Mouse (Mus musculus) heart, embryonic 13.5 days (tissue): ENCODE measurements around the gene Eif3k. TPM values are rescaled to one million over a fixed set of nuclear protein-coding genes. Genes with fewer than 3 reads are reported as not detected.
"Not testable (repeated sequence)": the region's sequence is repeated elsewhere in the genome, so short reads cannot be mapped to it uniquely, and the experiment has no call there.

Experiments
- ATAC-seq: fragments of 200-750 bp; cut with Nextera tagmentation; 2 replicates; pipeline ENCODE4 v1.8.0; 2017; ENCODE audit warnings: moderate TSS enrichment; ENCODE audit not compliant: insufficient number of reproducible peaks, low FRiP score, low TSS enrichment; ENCODE audit errors: extremely low read depth
- H3K27ac ChIP-seq: fragments of 300-500 bp; sonication (generic); replicated peaks from 2 replicates; pipeline ENCODE4 v1.5.1; 2015; ENCODE audit warnings: moderate library complexity, mild to moderate bottlenecking, inconsistent platforms
- H3K27me3 ChIP-seq: fragments of 300-500 bp; sonication (generic); replicated peaks from 2 replicates; pipeline ENCODE4 v1.6.1; 2015; ENCODE audit warnings: mild to moderate bottlenecking, inconsistent platforms
- H3K36me3 ChIP-seq: fragments of 300-500 bp; sonication (generic); 2 replicates; pipeline ENCODE4 v1.6.1; 2015; ENCODE audit warnings: mild to moderate bottlenecking, inconsistent platforms
- H3K4me1 ChIP-seq: fragments of 300-500 bp; sonication (generic); 2 replicates; pipeline ENCODE4 v1.6.1; 2015; ENCODE audit warnings: inconsistent platforms
- H3K4me2 ChIP-seq: fragments of 300-500 bp; sonication (generic); 2 replicates; pipeline ENCODE4 v1.6.1; 2015; ENCODE audit warnings: inconsistent platforms, mild to moderate bottlenecking, moderate library complexity
- H3K4me3 ChIP-seq: fragments of 300-500 bp; sonication (generic); 2 replicates; pipeline ENCODE4 v1.5.1; 2015; ENCODE audit warnings: moderate library complexity, mild to moderate bottlenecking, inconsistent platforms
- H3K9ac ChIP-seq: fragments of 300-500 bp; sonication (generic); 2 replicates; pipeline ENCODE4 v1.6.1; 2015; ENCODE audit warnings: inconsistent platforms, mild to moderate bottlenecking, moderate library complexity
- H3K9me3 ChIP-seq: fragments of 300-500 bp; sonication (generic); 2 replicates; pipeline ENCODE4 v1.6.1; 2016; ENCODE audit warnings: inconsistent platforms
- WGBS: fragments of 180-500 bp; shearing (Covaris S2); methylation state at CpG from one replicate; pipeline ENCODE4 v1.1.7; 2015; ENCODE audit warnings: mixed read lengths; 5-methylcytosine and 5-hydroxymethylcytosine counted together
- polyA plus RNA-seq: library from polyadenylated mRNA; unstranded; fragments of >200 nt; fragmentation: Nextera tagmentation; extraction: Ambion mirVana; gene quantifications from 2 replicates; pipeline ENCODE4 v1.2.1, GENCODE M21; 2015

Eif3k gene
- polyA plus RNA-seq, 1 experiment from 2014 or later = 257 TPM

DNA sequence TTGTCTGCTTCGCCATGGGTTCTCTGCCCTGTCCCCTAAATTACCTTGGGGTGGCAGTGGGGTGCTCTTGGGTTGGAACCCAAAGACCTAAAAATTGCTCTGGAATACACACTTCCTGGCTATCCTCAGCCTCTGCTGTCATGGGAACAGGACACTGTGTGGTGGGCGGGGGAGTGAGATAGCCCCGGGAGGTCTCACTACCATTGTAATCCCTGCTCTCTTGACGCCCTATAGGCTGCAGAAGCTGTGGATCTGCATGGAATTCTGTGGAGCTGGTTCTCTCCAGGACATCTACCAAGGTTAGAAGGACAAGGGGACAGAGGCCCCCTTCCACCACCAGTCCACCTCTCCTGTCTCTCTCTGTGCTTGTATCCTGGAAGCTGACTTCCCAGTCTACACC is 2.2 kb upstream of the Eif3k start:
- Histone ChIP-seq H3K9me3 (no peaks in the 10 kb centered on the region), H3K27me3 (no peaks in the 10 kb centered on the region), H3K9ac (no peak overlapping the region), H3K4me3 (no peak overlapping the region), H3K4me1 (peaks cover 24% of the 10 kb centered on the region), H3K36me3 (peaks cover 15% of the 10 kb centered on the region), H3K4me2 (no peak overlapping the region), H3K27ac (no peak overlapping the region)
- ATAC-seq = no peak
- 53% methylated on average over 4 of the region's 4 CpGs for WGBS

GRCm38 (mm10) chr7:28983141-28983564 is 1.5 kb upstream of the Eif3k start:
- peak overlapping the region; percentile 83 for H3K4me3 ChIP-seq

DNA sequence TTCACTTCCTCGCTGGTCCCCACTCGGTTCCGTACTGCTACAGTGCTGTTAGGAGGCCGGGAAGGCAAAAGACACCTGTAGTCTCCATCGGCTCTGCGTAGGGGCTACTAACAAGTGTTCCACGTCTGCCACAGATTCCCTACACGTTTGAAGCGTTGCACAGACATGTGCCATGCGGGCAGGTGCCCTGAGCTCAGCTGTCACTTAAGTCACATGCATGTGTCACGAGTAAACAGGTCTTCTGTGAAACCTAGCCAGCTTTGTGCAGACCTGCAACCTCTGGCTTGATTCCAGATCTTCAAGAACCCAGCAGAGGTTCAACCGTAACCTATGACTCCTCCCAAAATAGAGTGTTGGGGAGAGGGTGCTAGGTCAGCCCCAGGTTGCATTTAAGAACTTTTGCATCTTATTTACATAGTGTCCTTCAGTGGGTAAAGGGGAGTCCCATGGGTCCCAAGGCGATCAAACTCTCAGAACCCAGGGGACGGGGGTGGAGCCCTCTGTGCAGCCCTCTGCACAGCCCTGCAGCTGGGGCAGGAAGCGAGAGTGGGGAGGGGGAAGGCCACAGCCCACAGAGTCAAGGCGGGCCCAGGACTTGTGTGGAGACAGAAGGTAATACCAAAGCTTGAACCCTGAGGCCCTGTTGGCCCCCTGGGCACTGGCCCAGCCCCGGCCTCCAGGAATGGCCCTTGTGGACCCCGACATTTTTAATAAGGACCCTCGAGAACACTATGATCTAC is 780 bp upstream of the Eif3k start:
- H3K9ac ChIP-seq = peak overlapping the region; percentile 85
- no peaks in the 10 kb centered on the region for H3K9me3 ChIP-seq
- no peaks in the 10 kb centered on the region for H3K27me3 ChIP-seq
- peak overlapping the region; percentile 83 for H3K4me3 ChIP-seq
- peak; percentile 35; the same call in 1 of the 2 replicates for ATAC-seq
- H3K36me3 ChIP-seq = peaks cover 29% of the 10 kb centered on the region
- peak overlapping the region; percentile 90 for H3K4me2 ChIP-seq
- H3K27ac ChIP-seq = peak overlapping the region; percentile 91
- H3K4me1 ChIP-seq = peaks cover 24% of the 10 kb centered on the region
- WGBS = 11% methylated on average over 19 of the region's 19 CpGs

More at GRCm38 (mm10) chr7:28983141-28983564, 1.5 kb upstream of the Eif3k start:
- no peaks in the 10 kb centered on the region for H3K27me3 ChIP-seq
- peak overlapping the region; percentile 90 for H3K4me2 ChIP-seq
- H3K36me3 ChIP-seq = peaks cover 22% of the 10 kb centered on the region
- peaks cover 24% of the 10 kb centered on the region for H3K4me1 ChIP-seq
- peak overlapping the region; percentile 91 for H3K27ac ChIP-seq
- 58% methylated on average over 11 of the region's 11 CpGs for WGBS
- ATAC-seq = no peak
- H3K9me3 ChIP-seq = no peaks in the 10 kb centered on the region
- peak overlapping the region; percentile 85 for H3K9ac ChIP-seq

DNA sequence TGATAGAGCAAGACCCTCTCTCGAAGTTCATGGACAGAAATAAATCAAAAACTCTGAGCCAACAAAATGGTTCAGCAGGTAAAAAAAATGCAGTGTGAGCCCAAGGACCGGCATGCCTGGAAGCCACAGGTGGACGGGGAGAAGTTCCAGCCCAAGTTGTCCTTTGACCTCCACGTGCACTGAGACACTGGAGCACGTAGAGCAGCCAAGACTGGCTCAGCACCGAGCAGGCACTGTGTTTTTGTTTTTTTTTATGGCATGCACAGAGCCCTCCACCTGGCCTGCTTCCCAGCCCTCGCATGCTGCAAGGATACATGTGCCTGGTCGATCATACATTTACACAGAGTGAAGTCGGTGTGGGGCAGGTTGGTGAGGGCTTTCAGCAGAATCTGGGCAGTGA is 4.1 kb downstream of the Eif3k start:
- H3K4me1 ChIP-seq = peaks cover 17% of the 10 kb centered on the region
- H3K27me3 ChIP-seq = no peaks in the 10 kb centered on the region
- no peak overlapping the region for H3K4me2 ChIP-seq
- ATAC-seq = no peak
- H3K9ac ChIP-seq = no peak overlapping the region
- H3K36me3 ChIP-seq = peaks cover 73% of the 10 kb centered on the region
- H3K27ac ChIP-seq = no peak overlapping the region
- no peak overlapping the region for H3K4me3 ChIP-seq
- no peaks in the 10 kb centered on the region for H3K9me3 ChIP-seq
- 81% methylated on average over 9 of the region's 9 CpGs for WGBS

DNA sequence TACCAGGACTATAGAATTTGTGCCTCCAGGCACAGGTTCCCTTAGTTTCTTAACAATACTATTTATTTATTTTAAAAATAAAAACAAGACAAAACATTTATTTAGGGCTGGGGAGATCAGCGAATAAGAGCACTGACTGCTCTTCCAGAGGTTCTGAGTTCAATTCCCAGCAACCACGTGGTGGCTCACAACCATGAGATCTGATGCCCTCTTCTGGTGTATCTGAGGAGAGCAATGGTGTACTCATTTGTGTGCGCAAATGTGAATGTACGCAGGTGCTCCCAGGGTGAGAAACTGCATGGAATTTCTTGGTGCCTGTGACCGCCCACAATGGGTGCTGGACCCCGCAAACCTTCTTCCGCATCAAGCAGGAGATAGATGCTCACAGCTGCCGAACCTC is 8.6 kb downstream of the Eif3k start:
- Histone ChIP-seq H3K27ac (0 out of 2 replicates have a peak overlapping the region, but pooled peaks have one; percentile 84), H3K9ac (no peak overlapping the region), H3K4me2 (no peak overlapping the region), H3K4me1 (peaks cover 24% of the 10 kb centered on the region), H3K4me3 (no peak overlapping the region), H3K9me3 (no peaks in the 10 kb centered on the region), H3K36me3 (peaks cover 75% of the 10 kb centered on the region), H3K27me3 (no peaks in the 10 kb centered on the region)
- ATAC-seq = no peak
- 84% methylated on average over 8 of the region's 8 CpGs for WGBS

GRCm38 (mm10) chr7:28972542-28972985 is 9.1 kb downstream of the Eif3k start:
- 58% methylated on average over 8 of the region's 8 CpGs for WGBS
- peak overlapping the region; percentile 51 for H3K9ac ChIP-seq
- H3K9me3 ChIP-seq = no peaks in the 10 kb centered on the region
- ATAC-seq = no peak
- H3K27ac ChIP-seq = peak overlapping the region; percentile 84
- H3K4me3 ChIP-seq = no peak overlapping the region
- 0 out of 2 replicates have a peak overlapping the region, but pooled peaks have one; percentile 5 for H3K4me2 ChIP-seq
- H3K36me3 ChIP-seq = peaks cover 70% of the 10 kb centered on the region
- no peaks in the 10 kb centered on the region for H3K27me3 ChIP-seq
- peaks cover 24% of the 10 kb centered on the region for H3K4me1 ChIP-seq

DNA sequence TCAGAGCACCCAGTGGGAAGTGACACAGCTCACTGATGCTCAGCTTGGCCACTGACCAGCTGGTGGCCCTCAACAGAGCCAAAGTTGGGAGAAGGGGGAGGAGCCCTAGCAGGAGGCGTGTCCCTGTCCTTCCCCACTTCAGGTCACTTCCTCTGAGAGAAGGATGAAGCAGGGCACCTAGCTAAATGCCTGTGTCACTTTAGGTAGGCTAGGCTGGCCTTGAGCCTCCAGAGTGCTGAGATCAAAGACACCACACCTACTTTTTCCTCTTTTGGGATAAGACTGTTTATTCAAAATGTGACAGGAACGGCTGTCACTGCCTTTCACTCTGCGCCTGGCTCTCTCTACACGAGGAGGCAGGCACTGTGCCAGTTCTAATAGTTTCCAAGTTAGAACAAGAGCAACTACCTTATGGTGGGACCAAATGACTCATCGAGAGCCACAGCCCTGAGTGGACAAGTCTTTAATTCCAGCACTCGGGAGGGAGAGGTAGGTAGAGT is 9.8 kb downstream of the Eif3k start:
- peak overlapping the region; percentile 84 for H3K27ac ChIP-seq
- no peaks in the 10 kb centered on the region for H3K9me3 ChIP-seq
- H3K9ac ChIP-seq = 0 out of 2 replicates have a peak overlapping the region, but pooled peaks have one; percentile 2
- H3K36me3 ChIP-seq = peaks cover 63% of the 10 kb centered on the region
- peaks cover 28% of the 10 kb centered on the region for H3K4me1 ChIP-seq
- 38% methylated on average over 6 of the region's 6 CpGs for WGBS
- peak; percentile 40 for ATAC-seq
- H3K4me3 ChIP-seq = no peak overlapping the region
- H3K27me3 ChIP-seq = no peaks in the 10 kb centered on the region
- H3K4me2 ChIP-seq = peak overlapping the region; percentile 5; the same call in 1 of the 2 replicates

DNA sequence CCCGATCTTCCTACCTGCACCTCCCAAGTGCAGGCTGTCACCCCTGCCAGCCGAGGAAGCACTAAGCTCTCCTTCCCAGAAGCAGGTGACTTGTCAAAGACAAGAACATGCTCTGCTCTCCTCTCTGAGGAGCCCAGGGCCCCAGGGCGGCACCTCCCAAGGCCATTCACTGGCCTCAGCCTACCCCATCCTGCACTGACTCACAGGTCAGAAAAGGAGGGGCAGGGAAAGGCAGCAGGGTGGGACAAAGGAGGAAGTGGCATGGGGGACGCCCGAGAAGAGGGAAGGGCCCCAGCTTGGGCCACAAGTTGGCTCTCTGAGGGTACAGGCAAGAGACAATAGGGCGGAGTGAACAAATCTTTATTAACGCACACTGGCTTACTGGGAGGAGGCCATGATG is 10.6 kb downstream of the Eif3k start:
- Histone ChIP-seq H3K4me2 (no peak overlapping the region), H3K36me3 (peaks cover 55% of the 10 kb centered on the region), H3K4me1 (peaks cover 29% of the 10 kb centered on the region), H3K9me3 (no peaks in the 10 kb centered on the region), H3K27me3 (no peaks in the 10 kb centered on the region), H3K9ac (peak overlapping the region; percentile 2; the same call in 1 of the 2 replicates), H3K4me3 (no peak overlapping the region), H3K27ac (peak overlapping the region; percentile 84)
- ATAC-seq = no peak
- 84% methylated on average over 7 of the region's 7 CpGs for WGBS

DNA sequence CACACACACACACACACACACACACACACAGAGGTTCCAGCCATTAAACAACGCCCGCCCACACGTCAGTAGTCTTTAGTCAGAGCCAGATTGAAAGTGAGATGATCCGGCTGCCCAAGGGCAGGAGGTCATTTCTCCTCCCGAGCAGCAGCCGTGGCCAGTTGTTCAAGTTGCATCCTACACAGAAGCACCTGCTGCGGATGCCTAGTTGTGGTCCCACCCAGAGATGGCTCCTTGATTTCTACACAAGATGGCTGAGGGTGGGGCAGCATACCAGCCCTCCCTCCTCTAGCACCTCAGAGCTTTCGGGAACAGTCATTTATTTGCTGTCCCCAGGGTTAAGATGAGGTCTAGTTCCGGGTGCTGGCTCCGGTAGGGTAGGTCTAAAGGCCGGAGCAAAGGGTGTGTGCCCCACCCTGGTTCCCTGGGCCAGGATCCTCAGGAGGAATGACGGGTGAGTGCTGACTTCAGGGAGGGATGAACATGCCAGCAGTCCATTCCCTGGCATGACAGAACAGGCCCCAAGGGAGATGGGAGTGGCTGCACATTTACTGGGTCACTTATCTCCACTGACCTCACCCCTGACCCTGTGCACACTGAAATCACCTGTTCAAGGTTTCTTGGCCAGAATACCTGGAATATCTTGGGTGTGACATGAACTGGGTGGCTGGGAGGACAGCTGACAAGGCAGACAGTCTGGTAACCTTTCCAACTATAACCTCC is 11.8 kb downstream of the Eif3k start:
- WGBS = 64% methylated on average over 12 of the region's 12 CpGs
- no peak for ATAC-seq
- 0 out of 2 replicates have a peak overlapping the region, but pooled peaks have one; percentile 15 for H3K9ac ChIP-seq

DNA sequence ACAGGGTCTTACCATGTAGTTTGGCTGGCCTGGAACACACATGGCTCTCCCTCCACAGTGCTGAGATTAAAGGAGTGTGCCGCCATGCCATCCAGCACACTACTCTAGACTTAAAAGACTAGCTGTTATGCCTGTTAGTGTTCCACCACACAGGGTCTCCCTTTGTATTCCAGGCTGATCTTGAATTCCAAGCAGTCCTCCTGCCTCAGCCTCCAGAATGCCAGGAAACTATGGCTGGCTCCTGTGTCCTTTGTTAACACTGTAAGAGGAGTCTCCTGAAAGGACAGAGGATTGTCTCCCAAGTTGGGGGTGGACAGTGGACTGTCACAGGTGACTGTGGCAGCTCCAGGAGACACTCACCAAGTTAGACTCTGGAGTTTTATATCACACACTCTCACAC is 12.4 kb downstream of the Eif3k start:
- no peaks in the 10 kb centered on the region for H3K9me3 ChIP-seq
- H3K4me3 ChIP-seq = no peak overlapping the region
- no peak for ATAC-seq
- no peak overlapping the region for H3K4me2 ChIP-seq
- H3K4me1 ChIP-seq = peaks cover 29% of the 10 kb centered on the region
- no peak overlapping the region for H3K9ac ChIP-seq
- H3K36me3 ChIP-seq = peaks cover 39% of the 10 kb centered on the region
- H3K27ac ChIP-seq = no peak overlapping the region
- no peaks in the 10 kb centered on the region for H3K27me3 ChIP-seq
- 83% methylated on average over 1 of the region's 1 CpGs for WGBS

More for the DNA sequence above, 11.8 kb downstream of the Eif3k start:
- H3K36me3 ChIP-seq = peaks cover 44% of the 10 kb centered on the region
- no peaks in the 10 kb centered on the region for H3K27me3 ChIP-seq
- no peak overlapping the region for H3K27ac ChIP-seq
- no peak overlapping the region for H3K4me3 ChIP-seq
- no peaks in the 10 kb centered on the region for H3K9me3 ChIP-seq
- peaks cover 29% of the 10 kb centered on the region for H3K4me1 ChIP-seq
- H3K4me2 ChIP-seq = no peak overlapping the region

DNA sequence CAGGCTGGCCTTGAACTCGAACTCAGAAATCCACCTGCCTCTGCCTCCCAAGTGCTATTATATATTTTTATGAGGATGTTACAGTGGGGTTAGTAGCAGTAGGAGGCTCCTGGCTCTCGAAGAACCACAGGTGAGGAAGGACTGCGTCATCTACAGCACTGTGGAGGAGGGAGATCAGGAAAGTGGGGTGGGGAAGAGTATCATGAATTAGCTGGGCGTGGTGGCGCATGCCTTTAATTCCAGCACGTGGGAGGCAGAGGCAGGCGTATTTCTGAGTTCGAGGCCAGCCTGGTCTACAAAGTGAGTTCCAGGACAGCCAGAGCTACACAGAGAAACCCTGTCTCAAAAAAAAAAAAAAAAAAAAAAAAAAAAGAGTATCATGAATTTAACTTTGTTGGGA is 13.5 kb downstream of the Eif3k start:
- not testable (repeated sequence) for H3K4me2 ChIP-seq, H3K27ac ChIP-seq, H3K27me3 ChIP-seq, H3K4me3 ChIP-seq, H3K9ac ChIP-seq, ATAC-seq, H3K9me3 ChIP-seq
- peaks cover 32% of the 10 kb centered on the region for H3K4me1 ChIP-seq
- WGBS = 93% methylated on average over 8 of the region's 8 CpGs
- peaks cover 27% of the 10 kb centered on the region for H3K36me3 ChIP-seq
